Mouse (Mus musculus) limb, embryonic 12.5 days (tissue): ENCODE data around the gene Lhx2. TPM values are rescaled to one million over a fixed set of nuclear protein-coding genes. Genes with fewer than 3 reads are reported as not detected.

Source experiments
- ATAC-seq: fragments of 200-750 bp; cut with Nextera tagmentation; 2 replicates; pipeline ENCODE4 v1.8.0; 2017; ENCODE audit warnings: low read depth, moderate TSS enrichment; ENCODE audit not compliant: insufficient number of reproducible peaks, insufficient read depth, low FRiP score, low TSS enrichment
- H3K27ac ChIP-seq: fragments of 300-500 bp; sonication (generic); 2 replicates; pipeline ENCODE4 v1.5.1; 2016; ENCODE audit warnings: mild to moderate bottlenecking, moderate library complexity
- H3K27me3 ChIP-seq: fragments of 300-500 bp; sonication (generic); 2 replicates; pipeline ENCODE4 v1.6.1; 2016; ENCODE audit warnings: mild to moderate bottlenecking, moderate library complexity
- H3K36me3 ChIP-seq: fragments of 300-500 bp; sonication (generic); 2 replicates; pipeline ENCODE4 v1.6.1; 2016; ENCODE audit warnings: mild to moderate bottlenecking, moderate library complexity
- H3K4me1 ChIP-seq: fragments of 300-500 bp; sonication (generic); replicated peaks from 2 replicates; pipeline ENCODE4 v1.6.1; 2016
- H3K4me2 ChIP-seq: fragments of 300-500 bp; sonication (generic); 2 replicates; pipeline ENCODE4 v1.6.1; 2016; ENCODE audit warnings: mild to moderate bottlenecking, moderate library complexity
- H3K4me3 ChIP-seq: fragments of 300-500 bp; sonication (generic); replicated peaks from 2 replicates; pipeline ENCODE4 v1.5.1; 2016; ENCODE audit warnings: mild to moderate bottlenecking
- H3K9ac ChIP-seq: fragments of 300-500 bp; sonication (generic); replicated peaks from 2 replicates; pipeline ENCODE4 v1.6.1; 2016; ENCODE audit warnings: mild to moderate bottlenecking, moderate library complexity
- H3K9me3 ChIP-seq: fragments of 300-500 bp; sonication (generic); 2 replicates; pipeline ENCODE4 v1.6.1; 2016; ENCODE audit warnings: mild to moderate bottlenecking, moderate library complexity
- WGBS: fragments of 180-500 bp; shearing (Covaris S2); methylation state at CpG from one replicate; pipeline ENCODE4 v1.1.7; 2016; 5-methylcytosine and 5-hydroxymethylcytosine counted together
- polyA plus RNA-seq: library from polyadenylated mRNA; unstranded; fragments of >200 nt; fragmentation: Nextera tagmentation; extraction: Ambion mirVana; gene quantifications from 2 replicates; pipeline ENCODE4 v1.2.1, GENCODE M21; 2016

The Lhx2 gene
- polyA plus RNA-seq, 1 experiment from 2014 or later: 42.7 TPM

GRCm38 (mm10) chr2:38366222-38366621, 27.1 kb downstream of the Lhx2 start:
- Histone ChIP-seq H3K36me3 (peaks cover 56% of the 10 kb centered on the region), H3K4me2 (no peak overlapping the region), H3K9me3 (no peaks in the 10 kb centered on the region), H3K27ac (no peak overlapping the region), H3K27me3 (peaks cover 48% of the 10 kb centered on the region), H3K4me1 (peaks cover 30% of the 10 kb centered on the region), H3K9ac (no peak overlapping the region), H3K4me3 (no peak overlapping the region)
- no peak for ATAC-seq
- WGBS: 58% methylated on average over 7 of the region's 7 CpGs

- 21% methylated on average over 9 of the region's 9 CpGs for WGBS
- 0 out of 2 replicates have a peak overlapping the region, but pooled peaks have one; percentile 5 for H3K27ac ChIP-seq
- peaks cover 41% of the 10 kb centered on the region for H3K27me3 ChIP-seq
- H3K9ac ChIP-seq: 0 out of 2 replicates have a peak overlapping the region, but pooled peaks have one; percentile 4
- no peak for ATAC-seq
- peaks cover 48% of the 10 kb centered on the region for H3K36me3 ChIP-seq
- peaks cover 31% of the 10 kb centered on the region for H3K4me1 ChIP-seq
- no peak overlapping the region for H3K4me3 ChIP-seq
- no peak overlapping the region for H3K4me2 ChIP-seq
- no peaks in the 10 kb centered on the region for H3K9me3 ChIP-seq
Observed at GRCm38 (mm10) chr2:38367023-38367422, 27.9 kb downstream of the Lhx2 start.

GRCm38 (mm10) chr2:38367852-38368251, 28.8 kb downstream of the Lhx2 start:
- Histone ChIP-seq H3K27ac (no peak overlapping the region), H3K9me3 (no peaks in the 10 kb centered on the region), H3K27me3 (peaks cover 34% of the 10 kb centered on the region), H3K4me1 (peaks cover 34% of the 10 kb centered on the region), H3K36me3 (peaks cover 40% of the 10 kb centered on the region), H3K4me2 (no peak overlapping the region), H3K4me3 (no peak overlapping the region), H3K9ac (no peak overlapping the region)
- ATAC-seq: no peak
- 72% methylated on average over 5 of the region's 5 CpGs for WGBS

GRCm38 (mm10) chr2:38368746-38369330, 29.8 kb downstream of the Lhx2 start:
- Histone ChIP-seq H3K9ac (no peak overlapping the region), H3K36me3 (peaks cover 30% of the 10 kb centered on the region), H3K27me3 (peaks cover 39% of the 10 kb centered on the region)

DNA sequence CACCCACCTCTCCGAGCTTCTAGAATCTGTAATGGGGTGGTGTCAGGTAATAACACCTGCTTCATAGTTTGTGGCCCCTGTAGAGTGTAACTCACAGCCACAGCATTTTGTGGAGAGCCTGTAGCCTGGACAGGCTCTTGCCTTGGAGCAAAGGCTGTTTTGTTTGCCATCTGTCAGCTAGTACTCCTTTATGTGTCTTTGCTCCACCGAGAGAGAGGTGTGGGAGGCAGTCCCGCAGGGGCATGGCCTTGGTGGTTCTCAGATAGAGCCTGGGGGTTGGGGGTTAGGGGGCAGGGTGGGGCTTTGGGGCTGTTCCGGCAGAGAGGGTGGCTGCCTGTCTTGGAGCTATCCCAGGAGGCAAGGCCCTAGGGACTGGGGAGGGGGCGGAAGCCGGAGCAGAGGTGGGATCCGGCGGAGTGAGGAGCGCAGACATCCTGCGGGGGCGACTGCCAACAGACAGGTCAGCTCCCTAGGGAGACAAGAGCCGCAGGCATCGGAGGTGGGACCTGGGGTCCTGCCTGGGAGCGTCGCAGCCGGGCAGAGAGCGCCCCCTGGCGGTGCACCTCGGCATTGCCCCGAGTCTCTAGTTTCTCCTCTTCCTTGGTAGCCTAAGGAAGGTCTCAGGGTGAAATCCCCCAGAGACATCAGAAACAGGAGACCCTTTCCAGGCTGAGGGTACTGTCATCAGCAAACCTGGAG, 36.7 kb downstream of the Lhx2 start:
- peak overlapping the region; percentile 50 for H3K4me2 ChIP-seq
- no peaks in the 10 kb centered on the region for H3K9me3 ChIP-seq
- peaks cover 31% of the 10 kb centered on the region for H3K4me1 ChIP-seq
- WGBS: 3% methylated on average over 20 of the region's 20 CpGs
- peak overlapping the region; percentile 19; the same call in 1 of the 2 replicates for H3K4me3 ChIP-seq
- no peak for ATAC-seq
- no peak overlapping the region for H3K27ac ChIP-seq
- peaks cover 58% of the 10 kb centered on the region for H3K27me3 ChIP-seq
- H3K9ac ChIP-seq: no peak overlapping the region
- H3K36me3 ChIP-seq: peaks cover under 1% of the 10 kb centered on the region

More at GRCm38 (mm10) chr2:38368746-38369330, 29.8 kb downstream of the Lhx2 start:
- H3K27ac ChIP-seq: no peak overlapping the region
- no peaks in the 10 kb centered on the region for H3K9me3 ChIP-seq
- WGBS: 15% methylated on average over 31 of the region's 31 CpGs
- peak overlapping the region; percentile 27 for H3K4me3 ChIP-seq
- peaks cover 34% of the 10 kb centered on the region for H3K4me1 ChIP-seq
- no peak for ATAC-seq
- H3K4me2 ChIP-seq: peak overlapping the region; percentile 55

DNA sequence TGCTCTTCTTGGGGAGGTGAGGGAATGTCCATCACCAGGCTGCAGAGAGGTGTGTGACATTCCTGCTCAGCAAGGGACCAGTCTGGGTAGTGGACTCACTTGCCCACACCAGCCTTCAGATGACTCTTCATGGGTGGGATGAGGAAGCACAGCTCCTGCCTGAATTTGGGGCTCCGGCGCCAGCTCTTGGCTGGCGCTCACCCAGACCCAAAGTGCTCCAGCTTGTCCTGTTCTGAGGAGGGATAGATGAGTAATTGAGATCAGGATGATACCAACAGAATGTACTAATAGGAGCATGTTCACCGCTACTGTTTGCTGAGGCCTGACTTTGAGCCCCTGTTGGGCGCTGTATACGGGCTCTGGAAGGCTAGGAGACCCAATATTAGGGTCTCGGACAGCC, 38.2 kb downstream of the Lhx2 start:
- no peak overlapping the region for H3K4me2 ChIP-seq
- H3K36me3 ChIP-seq: no peaks in the 10 kb centered on the region
- 86% methylated on average over 7 of the region's 7 CpGs for WGBS
- H3K4me3 ChIP-seq: no peak overlapping the region
- peaks cover 58% of the 10 kb centered on the region for H3K27me3 ChIP-seq
- H3K27ac ChIP-seq: no peak overlapping the region
- no peaks in the 10 kb centered on the region for H3K9me3 ChIP-seq
- ATAC-seq: no peak
- H3K9ac ChIP-seq: no peak overlapping the region
- peaks cover 28% of the 10 kb centered on the region for H3K4me1 ChIP-seq

GRCm38 (mm10) chr2:38378346-38378745, 39.3 kb downstream of the Lhx2 start:
- ATAC-seq: no peak
- H3K9me3 ChIP-seq: no peaks in the 10 kb centered on the region
- H3K9ac ChIP-seq: no peak overlapping the region
- peaks cover 28% of the 10 kb centered on the region for H3K4me1 ChIP-seq
- no peaks in the 10 kb centered on the region for H3K36me3 ChIP-seq
- peaks cover 56% of the 10 kb centered on the region for H3K27me3 ChIP-seq
- H3K4me3 ChIP-seq: no peak overlapping the region
- H3K27ac ChIP-seq: no peak overlapping the region
- WGBS: 31% methylated on average over 5 of the region's 5 CpGs
- H3K4me2 ChIP-seq: no peak overlapping the region

DNA sequence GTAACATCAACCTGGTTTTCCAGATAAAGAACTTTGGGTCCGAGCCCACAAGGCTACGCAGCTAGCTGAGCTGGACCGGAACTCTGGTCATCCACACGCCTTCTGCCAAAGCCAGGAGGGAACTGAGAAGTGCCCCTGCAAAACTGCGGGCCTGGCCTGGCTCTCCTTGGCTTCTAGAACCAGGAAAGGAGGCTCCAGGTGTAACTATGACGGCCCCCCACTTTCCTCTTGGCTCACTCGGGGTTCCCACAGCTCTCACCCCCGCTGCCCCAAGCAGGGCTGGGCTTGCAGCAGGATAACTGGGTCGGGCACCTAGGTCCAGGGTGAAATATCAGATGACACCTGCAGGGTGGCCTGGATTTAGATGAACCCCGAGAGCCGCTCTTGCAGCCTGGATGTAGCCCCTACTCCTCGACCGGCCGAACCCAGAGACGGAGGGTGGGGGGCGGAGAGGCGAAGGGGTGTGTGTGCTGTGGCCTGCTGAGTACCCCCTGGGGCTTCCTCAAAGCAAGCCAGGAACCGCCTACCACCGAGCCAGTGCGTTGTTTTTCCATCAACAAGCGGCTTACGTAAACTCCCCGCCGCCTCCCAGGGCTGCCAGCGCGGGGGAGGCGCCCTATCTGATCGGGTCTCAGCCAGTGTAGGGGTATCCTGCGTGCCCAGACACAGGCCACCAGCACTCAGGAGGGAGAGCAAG, 39.9 kb downstream of the Lhx2 start:
- peak overlapping the region; percentile 24 for H3K4me3 ChIP-seq
- peak overlapping the region; percentile 12; the same call in 1 of the 2 replicates for H3K9ac ChIP-seq
- peaks cover 53% of the 10 kb centered on the region for H3K27me3 ChIP-seq
- H3K4me2 ChIP-seq: peak overlapping the region; percentile 51
- WGBS: 9% methylated on average over 29 of the region's 29 CpGs
- H3K4me1 ChIP-seq: peaks cover 28% of the 10 kb centered on the region
- H3K9me3 ChIP-seq: no peaks in the 10 kb centered on the region
- no peak for ATAC-seq
- H3K36me3 ChIP-seq: no peaks in the 10 kb centered on the region
- H3K27ac ChIP-seq: no peak overlapping the region

- Histone ChIP-seq H3K9ac (peak overlapping the region; percentile 12; the same call in 1 of the 2 replicates), H3K27ac (no peak overlapping the region), H3K4me1 (peaks cover 28% of the 10 kb centered on the region), H3K4me2 (peak overlapping the region; percentile 51), H3K36me3 (no peaks in the 10 kb centered on the region), H3K9me3 (no peaks in the 10 kb centered on the region), H3K27me3 (peaks cover 53% of the 10 kb centered on the region), H3K4me3 (peak overlapping the region; percentile 24)
- WGBS: 3% methylated on average over 4 of the region's 4 CpGs
- no peak for ATAC-seq
Observed at GRCm38 (mm10) chr2:38379546-38379870, 40.4 kb downstream of the Lhx2 start.

GRCm38 (mm10) chr2:38380136-38381083, 41.3 kb downstream of the Lhx2 start:
- H3K27ac ChIP-seq: no peak overlapping the region
- WGBS: 55% methylated on average over 10 of the region's 10 CpGs
- no peak overlapping the region for H3K9ac ChIP-seq
- no peak overlapping the region for H3K4me2 ChIP-seq
- no peaks in the 10 kb centered on the region for H3K9me3 ChIP-seq
- H3K4me1 ChIP-seq: peaks cover 27% of the 10 kb centered on the region
- no peaks in the 10 kb centered on the region for H3K36me3 ChIP-seq
- no peak overlapping the region for H3K4me3 ChIP-seq
- no peak for ATAC-seq
- H3K27me3 ChIP-seq: peaks cover 44% of the 10 kb centered on the region
